Mouse (Mus musculus): Measurements from ENCODE around the gene Adcy4.

The Adcy4 gene

DNA sequence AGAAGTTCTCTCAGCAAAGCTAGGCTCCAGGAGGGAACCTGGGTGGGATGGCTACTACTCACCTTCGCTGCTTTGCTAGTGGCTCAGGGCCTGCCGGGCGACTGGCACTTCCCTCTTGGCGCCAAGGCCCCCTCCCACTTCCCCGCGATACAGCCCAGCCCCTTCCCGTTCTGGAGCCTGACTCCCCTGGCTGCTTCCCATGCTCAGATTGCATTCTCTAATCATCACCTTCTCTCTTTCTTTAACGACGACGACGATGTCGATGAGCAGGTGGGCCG lies at the start of gene Adcy4:
TSS of gene Adcy4 (minus strand) at position 138 of the 278 bp plus-strand sequence.
- DNase-seq: peak; percentile 5

DNA sequence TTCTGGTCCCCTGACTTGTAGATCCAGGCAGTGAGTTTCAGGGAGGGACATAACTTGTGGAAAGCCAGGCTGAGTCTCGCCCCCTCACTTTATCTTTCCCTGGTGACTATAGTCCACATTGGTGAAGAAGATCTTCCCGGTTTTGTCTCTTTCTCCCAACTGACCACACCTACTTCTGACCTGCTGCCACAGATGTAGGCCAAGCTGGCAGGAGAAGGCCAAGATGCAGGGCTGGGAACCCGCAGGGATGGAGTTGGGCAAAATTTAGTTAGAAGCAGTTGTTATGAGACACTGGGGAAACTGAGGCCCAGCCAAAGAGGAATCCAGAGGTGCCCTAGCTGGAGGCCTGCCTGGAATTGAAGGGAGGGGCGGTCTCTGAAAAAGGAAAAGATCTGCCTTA lies 49.2 kb upstream of the Adcy4 start:
- no peak for DNase-seq

DNA sequence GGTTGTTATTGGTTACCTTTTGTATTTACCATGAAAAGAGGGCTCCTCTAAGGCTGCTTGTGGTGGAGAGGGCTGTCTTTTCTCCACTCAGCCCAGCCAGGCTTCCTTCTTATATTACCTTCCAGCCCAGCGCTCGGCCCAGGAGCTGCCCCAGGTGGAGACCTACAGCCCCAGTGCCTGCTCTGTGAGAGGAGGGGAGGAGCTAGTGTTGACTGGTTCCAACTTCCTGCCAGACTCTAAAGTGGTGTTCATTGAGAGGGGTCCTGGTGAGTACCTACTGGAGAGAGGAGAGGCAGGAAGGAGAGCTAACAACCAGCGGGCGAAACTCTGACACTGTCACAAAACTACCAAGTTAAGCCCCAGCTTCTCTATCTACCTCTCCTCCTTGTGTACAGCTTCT lies 46.4 kb upstream of the Adcy4 start:
- DNase-seq: no peak

DNA sequence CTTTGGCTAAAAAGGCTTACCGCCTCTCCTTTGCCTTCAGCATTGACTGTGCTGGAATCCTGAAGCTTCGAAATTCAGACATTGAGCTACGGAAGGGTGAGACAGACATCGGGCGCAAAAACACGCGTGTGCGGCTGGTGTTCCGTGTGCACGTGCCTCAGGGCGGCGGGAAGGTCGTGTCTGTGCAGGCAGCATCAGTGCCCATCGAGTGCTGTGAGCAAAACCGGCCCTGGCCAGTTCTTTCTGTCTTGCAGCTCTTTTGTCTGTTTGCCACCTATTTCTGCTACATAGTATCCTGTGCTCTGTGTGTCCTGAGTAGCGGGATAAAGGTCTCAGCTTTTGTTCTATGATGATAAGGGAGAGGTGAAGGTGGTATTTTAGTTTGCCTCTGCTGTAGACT lies 46.0 kb upstream of the Adcy4 start:
- DNase-seq: no peak

DNA sequence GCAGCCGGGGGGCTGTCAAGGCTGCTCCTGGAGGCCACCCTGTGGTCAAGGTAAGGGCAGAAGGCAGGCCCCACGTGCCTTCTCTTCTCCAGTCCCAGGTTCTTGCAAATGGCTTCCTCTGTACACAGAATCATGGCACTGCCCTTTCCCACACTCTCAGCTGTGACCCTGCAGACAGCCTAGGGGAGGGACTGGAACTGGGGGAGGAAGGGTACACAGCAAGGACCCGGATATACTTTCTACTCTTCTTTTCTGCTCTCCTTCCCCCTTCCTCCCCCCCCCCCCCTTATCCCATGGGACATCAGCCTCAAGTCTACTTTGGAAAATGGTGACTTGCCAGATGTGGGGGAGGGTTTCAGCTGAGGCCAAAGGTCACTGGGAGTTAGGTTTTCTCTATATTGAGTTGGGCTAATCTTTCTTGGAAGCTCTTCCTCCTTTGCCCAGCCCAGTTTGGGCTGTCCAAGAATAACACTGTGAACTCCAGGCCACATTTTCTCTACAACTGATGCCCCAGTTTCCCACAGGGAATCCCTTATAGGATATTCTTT lies 44.9 kb upstream of the Adcy4 start:
- DNase-seq: peak; percentile 39

DNA sequence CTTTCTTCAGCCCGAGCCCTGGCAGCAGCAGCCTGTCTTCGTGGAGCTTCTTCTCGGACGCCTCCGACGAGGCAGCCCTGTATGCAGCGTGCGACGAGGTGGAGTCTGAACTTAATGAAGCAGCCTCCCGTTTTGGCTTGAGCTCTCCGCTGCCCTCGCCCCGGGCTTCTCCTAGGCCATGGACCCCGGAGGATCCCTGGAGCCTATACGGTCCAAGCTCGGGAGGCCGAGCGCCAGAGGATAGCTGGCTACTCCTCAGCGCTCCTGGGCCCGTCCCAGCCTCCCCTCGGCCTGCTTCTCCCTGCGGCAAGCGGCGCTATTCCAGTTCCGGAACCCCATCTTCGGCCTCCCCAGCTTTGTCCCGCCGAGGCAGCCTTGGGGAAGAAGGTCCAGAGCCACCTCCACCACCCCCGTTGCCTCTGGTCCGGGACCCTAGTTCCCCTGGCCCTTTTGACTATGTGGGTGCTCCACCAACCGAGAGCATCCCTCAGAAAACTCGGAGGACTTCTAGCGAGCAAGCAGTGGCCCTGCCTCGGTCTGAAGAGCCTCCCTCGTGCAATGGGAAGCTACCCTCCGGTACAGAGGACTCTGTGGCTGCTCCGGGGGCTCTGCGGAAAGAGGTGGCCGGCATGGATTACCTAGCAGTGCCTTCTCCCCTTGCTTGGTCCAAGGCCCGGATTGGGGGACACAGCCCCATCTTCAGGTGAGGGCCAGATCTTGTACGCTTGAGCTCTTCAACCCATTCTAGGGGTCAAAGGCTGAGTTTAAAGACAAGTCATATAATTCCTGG lies 42.9 kb upstream of the Adcy4 start:
- no peak for DNase-seq

DNA sequence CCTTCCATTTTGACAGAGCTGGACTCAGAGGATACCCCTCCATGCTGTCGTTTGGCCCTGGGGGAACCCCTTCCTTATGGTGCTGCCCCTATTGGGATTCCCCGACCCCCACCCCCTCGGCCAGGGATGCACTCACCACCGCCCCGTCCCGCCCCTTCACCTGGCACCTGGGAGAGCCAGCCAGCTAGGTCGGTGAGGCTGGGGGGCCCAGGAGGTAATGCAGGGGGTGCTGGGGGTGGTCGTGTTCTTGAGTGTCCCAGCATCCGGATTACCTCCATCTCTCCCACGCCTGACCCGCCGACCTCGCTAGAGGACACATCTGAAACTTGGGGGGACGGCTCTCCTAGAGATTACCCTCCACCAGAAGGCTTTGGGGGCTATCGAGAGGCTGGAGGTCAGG lies 42.2 kb upstream of the Adcy4 start:
- DNase-seq: no peak

DNA sequence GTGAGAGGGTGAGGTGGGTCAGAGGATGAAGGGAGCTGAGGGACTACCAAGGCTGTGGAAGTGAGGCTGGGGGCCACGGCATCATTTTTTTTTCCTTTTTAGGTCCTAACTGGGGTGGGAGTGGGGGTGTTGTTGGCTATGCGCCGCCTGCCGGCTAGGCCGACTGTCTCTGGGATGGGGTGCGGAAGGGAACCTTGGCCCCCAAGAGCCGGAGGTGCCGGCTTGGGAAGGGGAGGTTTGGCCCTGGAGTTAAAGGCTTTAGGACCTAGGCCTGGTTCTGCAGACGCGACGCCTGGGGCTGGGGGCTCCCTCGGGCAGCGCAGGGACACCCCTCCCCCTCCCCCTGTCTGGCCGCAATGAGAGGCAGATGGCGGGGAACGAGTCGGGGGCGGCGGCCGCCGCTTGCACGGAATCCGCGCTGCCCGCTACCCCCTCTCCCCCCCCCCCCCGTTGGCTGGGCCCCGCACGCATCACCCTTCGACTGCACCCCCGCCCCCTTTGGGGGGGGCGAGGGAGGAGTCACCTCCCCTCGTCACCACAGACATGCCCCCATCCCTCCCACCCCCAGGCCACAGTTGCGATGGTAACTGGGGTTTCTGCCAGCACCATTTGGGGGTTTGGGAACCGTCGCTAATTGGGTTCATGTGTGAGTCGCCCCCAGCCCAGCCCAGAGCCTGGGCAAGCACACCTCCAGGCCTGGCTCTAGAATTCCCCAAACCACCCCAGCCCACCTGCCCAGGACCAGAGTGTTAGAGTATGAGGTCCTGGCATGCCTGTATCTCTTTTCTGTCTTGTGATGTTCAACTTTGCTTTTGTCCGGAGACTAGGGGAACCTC lies 41.5 kb upstream of the Adcy4 start:
- DNase-seq: no peak

DNA sequence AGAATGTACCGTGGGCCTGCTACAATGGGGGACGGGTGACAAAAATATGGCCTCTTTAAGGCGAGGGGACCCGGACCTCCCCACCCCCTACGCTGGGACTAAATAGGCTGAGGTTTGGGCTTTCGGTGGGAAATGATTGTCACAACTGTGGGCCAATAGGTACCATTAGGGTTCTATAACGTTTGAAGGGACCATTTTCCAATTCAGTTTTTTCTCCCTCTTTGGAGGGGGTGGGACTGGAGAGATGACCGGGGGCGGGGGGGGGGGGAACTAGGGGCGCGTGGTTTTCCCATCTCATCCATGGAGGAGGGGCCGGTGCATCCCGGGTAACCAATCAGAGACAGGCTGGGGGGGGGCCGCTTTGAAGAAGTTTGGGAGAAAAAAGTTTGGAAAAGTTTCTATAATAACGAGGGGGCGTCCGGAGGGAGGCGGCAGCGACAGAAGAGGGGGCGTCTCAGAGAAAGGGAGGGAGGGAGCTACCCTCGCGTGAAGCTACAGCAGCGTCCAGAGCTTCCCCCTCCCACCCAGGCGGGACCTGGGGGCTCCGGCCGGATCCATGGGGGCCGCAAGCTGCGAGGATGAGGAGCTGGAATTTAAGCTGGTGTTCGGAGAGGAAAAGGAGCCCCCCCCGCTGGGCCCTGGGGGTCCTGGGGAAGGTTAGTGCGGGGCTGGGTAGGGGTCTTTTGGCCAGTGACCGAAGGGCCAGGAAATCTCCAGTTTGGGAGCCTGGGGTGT lies 40.8 kb upstream of the Adcy4 start:
- DNase-seq: no peak

DNA sequence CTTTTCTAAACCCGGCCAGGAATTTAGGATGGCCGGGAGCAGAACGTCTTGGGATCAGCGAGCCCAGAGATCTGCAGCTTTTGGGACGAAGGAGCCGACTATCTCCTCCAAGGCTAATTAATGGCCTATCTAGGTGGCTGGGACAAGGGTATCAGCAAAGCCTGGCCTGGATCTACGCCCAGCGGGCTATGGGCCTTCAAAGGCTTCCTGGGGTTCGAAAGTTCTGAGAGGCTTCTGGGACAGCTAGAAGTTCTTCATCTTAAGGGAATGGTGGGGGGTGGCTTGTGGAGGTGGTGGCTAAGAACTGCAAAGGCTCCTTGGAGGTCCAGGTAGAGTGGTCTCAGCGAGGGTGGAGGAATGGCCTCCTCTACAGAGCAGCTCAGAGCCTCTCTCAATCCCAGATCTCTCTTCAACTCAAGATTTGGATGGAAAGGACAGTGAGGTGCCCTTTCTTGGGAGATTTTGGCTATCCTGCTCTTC lies 40.1 kb upstream of the Adcy4 start:
- DNase-seq: peak; percentile 37

DNA sequence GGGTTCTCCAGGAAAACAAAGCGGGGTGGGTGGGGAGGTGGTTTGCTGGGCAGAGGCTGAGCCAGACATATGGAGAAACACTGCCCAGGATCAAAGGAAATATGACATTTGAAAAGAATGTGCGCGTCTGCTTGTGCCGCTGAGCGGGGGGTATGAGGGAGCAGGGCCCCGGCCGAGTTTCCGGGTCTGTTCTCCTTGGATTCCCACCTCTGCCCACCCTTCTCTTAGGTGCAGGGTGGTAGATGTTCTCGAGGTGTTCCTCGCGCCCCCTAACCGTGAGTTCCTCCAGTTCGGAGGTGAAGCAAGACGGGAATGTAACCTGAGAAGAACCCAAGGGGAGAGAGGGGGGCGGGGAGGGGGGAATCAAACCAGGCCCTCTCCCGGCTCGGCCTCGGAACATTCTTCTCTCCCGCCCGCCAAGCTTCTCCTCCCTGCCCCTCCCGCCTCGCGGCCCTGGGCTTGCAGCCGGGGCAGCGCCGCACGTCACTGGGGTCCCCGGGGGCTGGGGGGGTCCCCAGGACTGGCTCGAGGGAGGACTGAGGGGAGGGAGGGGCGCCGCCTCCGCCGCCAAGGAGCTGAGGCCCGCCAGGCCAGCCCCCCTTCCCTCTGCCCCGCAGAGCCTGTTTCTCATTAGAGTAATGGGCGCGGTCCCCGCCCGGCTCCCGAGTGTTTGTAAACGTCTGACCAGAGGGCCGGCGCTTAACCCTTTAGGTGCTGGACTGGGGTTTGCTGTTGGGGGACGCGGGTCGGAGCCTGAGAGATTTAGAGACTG lies 39.3 kb upstream of the Adcy4 start, which contains the start of gene Nfatc4:
TSS of gene Nfatc4 (plus strand) at position 154 of the 772 bp plus-strand sequence.
- DNase-seq: peak; percentile 62

DNA sequence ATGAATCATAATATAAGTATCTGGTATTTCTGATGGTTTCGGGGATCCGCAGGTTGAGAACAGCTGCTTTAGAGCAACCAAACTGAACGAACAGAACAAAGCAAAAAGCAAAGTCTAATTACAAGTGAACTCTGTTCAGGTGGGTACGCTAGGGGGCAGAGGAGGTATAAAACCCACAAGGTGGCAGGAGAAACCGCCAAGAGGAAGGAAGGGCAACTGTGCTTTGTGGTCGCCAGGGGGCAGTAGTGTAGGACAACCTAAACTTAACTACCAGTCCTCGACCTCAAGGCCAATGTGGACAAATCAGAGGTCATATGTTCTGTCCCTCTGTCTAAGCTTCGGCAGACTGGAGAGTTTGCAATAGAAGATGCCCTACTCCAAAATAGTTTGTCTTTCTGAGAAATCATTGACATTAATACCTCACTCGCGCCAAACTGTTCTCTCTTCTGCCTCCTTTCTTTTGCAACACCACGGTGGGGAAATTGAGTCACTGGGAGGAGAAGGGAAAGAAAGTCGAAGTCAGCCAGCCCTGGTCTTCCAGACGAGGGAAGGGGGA lies 38.6 kb upstream of the Adcy4 start:
- peak; percentile 92 for DNase-seq

DNA sequence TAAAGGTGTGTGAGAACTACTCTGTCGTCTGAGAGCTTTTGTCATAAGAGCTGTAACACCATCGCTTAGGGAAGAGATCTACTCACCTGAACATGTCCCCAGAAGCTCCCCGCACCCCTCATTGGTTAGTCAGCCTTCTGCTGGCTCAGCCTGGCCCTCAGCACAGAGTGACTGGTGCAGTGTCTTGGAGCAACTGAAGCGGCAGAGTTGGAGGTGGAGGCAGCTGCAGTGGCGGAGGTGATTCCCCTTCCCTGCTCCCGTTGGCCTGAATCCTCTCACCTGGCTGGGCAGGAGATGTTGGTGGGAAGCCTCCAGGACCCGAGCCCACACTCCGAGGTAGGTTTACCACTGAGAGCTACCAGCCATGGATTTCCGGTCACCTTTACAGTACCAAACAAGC lies 36.7 kb upstream of the Adcy4 start:
- no peak for DNase-seq

DNA sequence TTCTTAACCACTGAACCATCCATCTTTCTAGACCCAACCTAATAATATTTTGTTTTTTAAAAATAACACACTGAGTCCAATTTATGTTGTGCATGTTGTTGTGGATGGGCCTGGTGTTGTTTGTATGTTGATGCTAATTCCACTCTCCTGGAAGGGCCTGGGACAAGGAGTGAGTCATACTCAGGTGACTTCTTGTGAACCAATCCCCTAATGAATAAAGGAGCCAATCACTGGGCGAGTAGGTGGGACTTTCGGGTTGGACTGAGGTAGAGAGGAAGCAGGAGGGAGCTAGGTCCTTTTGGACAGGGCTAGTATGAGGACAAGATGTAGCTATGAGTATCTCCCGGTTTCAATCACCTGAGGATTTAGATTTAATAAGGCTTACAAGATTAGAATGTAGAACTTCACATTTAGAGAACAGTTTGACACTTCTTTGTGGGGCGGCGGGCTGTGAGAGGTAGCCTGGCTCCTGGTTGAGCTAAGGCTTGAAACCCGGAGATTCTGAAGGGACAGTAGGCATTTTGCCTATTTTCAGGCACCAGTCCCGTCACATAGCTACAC lies 36.0 kb upstream of the Adcy4 start:
- no peak for DNase-seq

DNA sequence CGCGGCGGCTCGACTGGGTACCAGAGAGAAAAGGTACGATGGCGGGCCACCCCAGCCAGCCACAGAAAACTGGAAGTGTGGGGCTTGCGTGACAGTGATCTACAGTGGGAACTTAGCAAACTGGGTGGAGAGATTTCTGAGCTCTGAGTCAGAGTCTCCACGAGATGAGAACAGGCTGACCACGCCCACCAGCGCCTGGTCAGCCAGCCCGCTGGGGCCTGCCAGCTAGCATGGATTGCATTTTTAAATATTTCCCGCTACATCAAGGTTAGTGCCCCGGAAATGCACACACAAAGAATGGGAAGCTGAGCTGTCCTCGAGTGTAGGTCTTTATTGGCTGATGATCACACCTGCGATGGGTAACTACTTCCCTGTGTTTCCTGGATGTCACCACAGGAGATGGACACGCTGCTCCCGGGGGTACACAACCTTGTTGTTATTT lies 31.4 kb upstream of the Adcy4 start:
- peak; percentile 71 for DNase-seq

DNA sequence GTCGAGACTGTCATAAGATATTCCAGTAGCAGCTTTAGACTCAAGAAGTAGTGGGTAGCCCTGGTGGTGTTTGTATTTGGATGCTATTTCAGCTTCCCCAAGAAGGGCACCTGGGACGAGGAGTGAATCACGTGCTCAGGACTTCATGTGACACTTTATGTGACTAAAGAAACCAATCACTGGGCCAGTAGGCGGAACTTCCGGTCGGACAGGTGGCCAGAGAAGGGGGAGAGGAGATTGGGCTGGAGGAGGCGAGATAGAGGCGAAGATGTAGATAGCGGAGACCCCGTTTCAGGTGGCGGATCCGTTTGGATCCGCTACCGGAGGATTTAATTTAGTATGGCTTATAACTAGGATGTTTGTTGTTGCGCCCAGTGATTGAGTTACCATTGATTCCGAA lies 31.0 kb upstream of the Adcy4 start:
- DNase-seq: peak; percentile 90

DNA sequence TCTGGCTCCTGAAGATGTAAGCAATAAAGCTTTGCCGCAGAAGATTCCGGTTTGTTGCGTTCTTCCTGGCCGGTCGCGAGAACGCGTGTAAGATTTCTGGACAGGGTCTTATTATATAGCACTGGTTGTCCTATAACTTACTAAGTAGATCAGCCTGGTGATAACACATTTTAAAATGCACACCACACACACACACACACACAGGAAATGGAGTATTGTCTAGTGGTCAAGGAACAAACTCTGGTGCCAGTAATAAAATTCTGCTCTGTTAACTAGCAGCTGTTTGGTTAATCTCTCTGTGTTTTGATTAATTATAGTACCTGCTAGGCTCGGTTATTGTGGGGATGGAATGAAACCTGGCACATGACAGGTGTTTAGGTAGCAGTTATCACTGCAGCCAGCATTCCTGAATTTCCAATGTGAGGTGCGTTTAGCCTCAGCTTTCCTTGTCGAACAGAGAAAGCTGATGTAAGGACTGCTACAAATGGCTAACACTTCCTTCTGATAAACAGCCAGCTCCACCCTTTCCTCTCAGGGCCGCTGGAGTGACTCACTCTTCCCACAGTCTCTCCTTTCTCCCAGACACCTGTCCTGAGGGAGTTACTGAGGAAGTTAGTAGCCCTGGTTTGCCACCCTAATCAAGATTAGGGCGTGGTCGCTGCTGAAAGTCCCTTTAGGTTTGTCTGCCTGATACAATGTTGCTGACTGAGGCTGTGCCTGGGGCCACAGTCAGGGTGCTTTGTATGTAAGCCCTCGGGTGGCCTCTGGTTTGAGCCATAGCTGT lies 11.7 kb upstream of the Adcy4 start:
- DNase-seq: peak; percentile 2

DNA sequence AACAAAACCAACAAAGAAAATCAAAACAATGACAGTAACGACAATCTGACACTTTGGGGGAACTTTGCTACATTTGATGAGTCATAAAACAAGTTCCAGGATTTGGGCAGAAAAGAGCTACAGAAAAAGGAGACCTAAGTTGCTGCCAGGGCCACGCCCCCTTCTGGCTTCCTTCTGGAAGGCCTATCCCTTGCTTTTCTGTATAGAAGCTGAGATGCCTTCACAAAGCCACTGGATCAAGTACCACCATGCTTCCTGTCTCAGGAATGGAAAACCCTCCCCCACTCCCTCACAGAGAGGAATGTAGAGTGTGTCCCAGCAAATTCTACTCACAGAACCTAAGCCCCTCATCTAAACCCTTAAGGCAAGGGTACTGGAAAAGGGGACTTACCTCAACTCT lies 10.1 kb upstream of the Adcy4 start:
- DNase-seq: peak; percentile 3

DNA sequence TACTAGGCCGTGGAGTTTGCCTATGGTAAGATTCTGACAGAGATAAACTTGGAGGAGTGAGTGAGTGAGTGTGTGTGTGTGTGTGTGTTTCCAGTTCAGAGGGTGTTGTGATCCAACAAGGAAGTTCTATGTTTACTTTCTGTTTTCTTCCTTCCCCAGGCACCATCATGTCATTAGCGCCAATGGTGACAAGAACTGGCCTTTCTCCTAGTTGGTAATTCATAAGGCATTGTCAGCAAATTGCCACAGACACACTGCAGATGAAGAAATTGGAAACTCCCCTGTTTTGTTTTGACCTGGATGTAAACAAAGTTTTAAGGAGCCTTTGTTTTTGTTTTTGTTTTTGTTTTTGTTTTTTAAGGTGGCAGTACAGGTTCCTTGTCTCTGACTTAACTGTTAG lies 9.6 kb upstream of the Adcy4 start:
- no peak for DNase-seq

DNA sequence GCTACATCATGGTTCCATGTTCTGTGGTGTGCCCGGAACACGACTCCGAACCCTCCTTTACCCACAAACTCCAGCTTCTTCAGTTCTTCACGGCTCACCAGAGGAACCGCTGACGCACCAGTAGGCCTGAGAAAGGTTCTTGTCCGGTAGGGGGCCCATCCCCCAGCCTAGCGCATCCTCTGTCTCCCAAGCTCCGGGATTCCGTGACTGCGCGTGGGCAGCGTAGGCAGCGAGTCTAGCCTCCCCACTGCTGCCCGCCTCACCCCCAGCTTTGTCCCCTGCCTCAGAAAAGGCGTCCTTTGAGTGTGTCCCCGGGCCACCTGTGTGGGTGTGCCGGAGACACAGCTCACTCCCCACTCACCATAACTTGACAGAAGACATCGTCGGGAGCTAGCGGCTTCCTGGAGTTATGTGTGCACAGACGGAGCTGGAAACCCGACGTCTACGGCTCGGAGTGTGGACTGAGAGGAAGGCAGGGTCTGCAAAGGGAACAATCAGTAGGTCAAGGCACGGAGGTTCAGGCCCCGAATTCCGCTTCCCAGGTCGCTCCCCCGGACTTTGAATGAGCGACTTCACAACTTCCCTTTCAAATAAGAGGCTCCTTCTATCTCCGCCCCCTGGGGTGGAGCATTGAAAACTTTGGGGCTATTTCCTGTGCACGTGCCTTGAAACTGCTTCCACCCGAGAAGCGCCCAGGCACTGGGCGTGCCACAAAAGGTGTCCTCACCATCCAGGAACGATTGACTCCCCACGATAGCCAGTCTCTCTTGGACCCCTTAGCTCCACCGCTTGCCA lies 4.6 kb upstream of the Adcy4 start, which contains the start of gene Ripk3:
TSS of gene Ripk3 (minus strand) at position 610 of the 795 bp plus-strand sequence.
- peak; percentile 33 for DNase-seq

All from kidney, adult 9 months (tissue).